Mouse (Mus musculus) heart, postnatal 0 days (tissue): ENCODE measurements around the gene Piga. TPM values are rescaled to one million over a fixed set of nuclear protein-coding genes. Genes with fewer than 3 reads are reported as not detected.

Experiments
- ATAC-seq: fragments of 200-750 bp; cut with Nextera tagmentation; 2 replicates; pipeline ENCODE4 v1.8.0; 2017; ENCODE audit warnings: low read depth, moderate number of reproducible peaks, moderate library complexity; ENCODE audit not compliant: insufficient read depth
- DNase-seq: peaks from one replicate; pipeline ENCODE4 v3.0.0-alpha.2; 2016; ENCODE audit warnings: low spot score
- H3K27ac ChIP-seq: fragments of 300-500 bp; sonication (generic); 2 replicates; pipeline ENCODE4 v1.5.1; 2014; ENCODE audit warnings: low read depth, mild to moderate bottlenecking
- H3K27me3 ChIP-seq: fragments of 300-500 bp; sonication (generic); 2 replicates; pipeline ENCODE4 v1.6.1; 2014; ENCODE audit warnings: low read length, mixed read lengths; ENCODE audit not compliant: control insufficient read depth, insufficient read depth
- H3K36me3 ChIP-seq: fragments of 300-500 bp; sonication (generic); replicated peaks from 2 replicates; pipeline ENCODE4 v1.6.1; 2014; ENCODE audit warnings: low read length, mixed read lengths; ENCODE audit not compliant: control insufficient read depth, insufficient read depth
- H3K4me1 ChIP-seq: fragments of 300-500 bp; sonication (generic); 2 replicates; pipeline ENCODE4 v1.6.1; 2014; ENCODE audit warnings: antibody characterized with exemption; ENCODE audit not compliant: control insufficient read depth, insufficient read depth
- H3K4me2 ChIP-seq: fragments of 300-500 bp; sonication (generic); 2 replicates; pipeline ENCODE4 v1.6.1; 2014; ENCODE audit warnings: low read depth, mild to moderate bottlenecking, low read length, moderate library complexity
- H3K4me3 ChIP-seq: fragments of 300-500 bp; sonication (generic); 2 replicates; pipeline ENCODE4 v1.5.1; 2014; ENCODE audit warnings: low read depth, low read length
- H3K9ac ChIP-seq: fragments of 300-500 bp; sonication (generic); replicated peaks from 2 replicates; pipeline ENCODE4 v1.6.1; 2014; ENCODE audit warnings: low read depth, low read length, mixed read lengths
- H3K9me3 ChIP-seq: fragments of 300-500 bp; sonication (generic); replicated peaks from 2 replicates; pipeline ENCODE4 v1.6.1; 2016; ENCODE audit warnings: low read length; ENCODE audit not compliant: control insufficient read depth
- CTCF ChIP-seq: IDR thresholded peaks from 2 replicates; pipeline ENCODE4 v1.5.1; 2016; ENCODE audit warnings: antibody characterized with exemption, control low read depth, low read depth
- EP300 ChIP-seq: IDR thresholded peaks from 2 replicates; pipeline ENCODE4 v1.6.1; 2016; ENCODE audit warnings: antibody characterized with exemption, low read depth
- WGBS: fragments of 180-500 bp; shearing (Covaris S2); extraction: QIAGEN DNeasy Blood & Tissue Kit; methylation state at CpG from one replicate; pipeline ENCODE4 v1.1.7; 2014; 5-methylcytosine and 5-hydroxymethylcytosine counted together
- polyA plus RNA-seq: library from polyadenylated mRNA; unstranded; fragments of >200 nt; fragmentation: Nextera tagmentation; extraction: Ambion mirVana; gene quantifications from 2 replicates; pipeline ENCODE4 v1.2.1, GENCODE M21; 2015
- total RNA-seq: library from RNA; depleted of rRNA; stranded (reverse); fragments of >200 nt; gene quantifications from 2 replicates; pipeline ENCODE4 v1.2.3, GENCODE M21; 2014; ENCODE audit warnings: low replicate concordance

The Piga gene
- total and polyA plus RNA-seq, 2 experiments from 2014 or later = 2.2 to 2.7 TPM

GRCm38 (mm10) chrX:164432682-164433081 lies 13.1 kb downstream of the Piga start:
- H3K4me2 ChIP-seq = no peak overlapping the region
- WGBS = 91% methylated on average over 9 of the region's 9 CpGs
- H3K27me3 ChIP-seq = no peaks in the 10 kb centered on the region
- H3K4me1 ChIP-seq = no peaks in the 10 kb centered on the region
- TF ChIP-seq CTCF (no peak), EP300 (no peak)
- H3K9ac ChIP-seq = no peak overlapping the region
- no peak for ATAC-seq
- H3K9me3 ChIP-seq = no peaks in the 10 kb centered on the region
- no peak overlapping the region for H3K4me3 ChIP-seq
- DNase-seq = no peak
- peaks cover 17% of the 10 kb centered on the region for H3K36me3 ChIP-seq
- no peak overlapping the region for H3K27ac ChIP-seq

- Histone ChIP-seq H3K4me2 (peak within 1 kb of the TSS; percentile 54), H3K9ac (peak within 1 kb of the TSS; percentile 61)
- peak; percentile 84 for ATAC-seq
Observed at GRCm38 (mm10) chrX:164436709-164437108, 17.1 kb downstream of the Piga start, which contains the start of gene Asb11. Gene Asb11, plus strand, starts transcription at chrX:164436994.

DNA sequence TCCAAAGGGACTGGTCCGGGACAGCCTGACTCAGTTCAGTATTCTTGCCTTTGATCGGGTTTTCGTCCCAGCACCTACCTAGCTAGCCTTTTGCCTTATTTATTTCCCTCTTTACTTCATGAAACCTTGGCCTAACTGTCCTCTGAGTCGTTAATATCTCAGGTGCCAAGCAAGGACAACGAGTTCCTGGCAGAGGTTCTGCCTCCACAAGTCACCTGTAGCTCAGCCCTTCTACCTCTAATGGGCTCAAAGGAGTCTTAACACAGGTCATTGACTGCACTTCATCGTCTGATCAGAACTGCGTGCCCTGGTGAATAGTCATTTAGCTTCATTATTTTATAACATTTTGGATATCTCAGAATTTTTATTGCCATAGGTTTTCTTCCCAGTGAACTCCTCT lies 19.9 kb downstream of the Piga start:
- peak overlapping the region; percentile 54 for H3K4me2 ChIP-seq
- H3K9me3 ChIP-seq = no peaks in the 10 kb centered on the region
- H3K27ac ChIP-seq = peak overlapping the region; percentile 92
- TF ChIP-seq CTCF (no peak), EP300 (no peak)
- peak overlapping the region; percentile 47 for H3K4me3 ChIP-seq
- no peaks in the 10 kb centered on the region for H3K36me3 ChIP-seq
- DNase-seq (no peak), ATAC-seq (no peak)
- 64% methylated on average over 7 of the region's 7 CpGs for WGBS
- H3K9ac ChIP-seq = peak overlapping the region; percentile 40; the same call in 1 of the 2 replicates
- H3K27me3 ChIP-seq = no peaks in the 10 kb centered on the region
- no peaks in the 10 kb centered on the region for H3K4me1 ChIP-seq

More at GRCm38 (mm10) chrX:164436709-164437108, 17.1 kb downstream of the Piga start, which contains the start of gene Asb11:
- Histone ChIP-seq H3K4me3 (peak within 1 kb of the TSS; percentile 47), H3K4me1 (no peaks in the 10 kb centered on the region), H3K27ac (peak within 1 kb of the TSS; percentile 90), H3K36me3 (peaks cover 1% of the 10 kb centered on the region; the same call in 1 of the 2 replicates), H3K9me3 (no peaks in the 10 kb centered on the region), H3K27me3 (no peaks in the 10 kb centered on the region)
- 32% methylated on average over 8 of the region's 8 CpGs for WGBS
- TF ChIP-seq EP300 (no peak), CTCF (no peak)
- DNase-seq = peak; percentile 77

DNA sequence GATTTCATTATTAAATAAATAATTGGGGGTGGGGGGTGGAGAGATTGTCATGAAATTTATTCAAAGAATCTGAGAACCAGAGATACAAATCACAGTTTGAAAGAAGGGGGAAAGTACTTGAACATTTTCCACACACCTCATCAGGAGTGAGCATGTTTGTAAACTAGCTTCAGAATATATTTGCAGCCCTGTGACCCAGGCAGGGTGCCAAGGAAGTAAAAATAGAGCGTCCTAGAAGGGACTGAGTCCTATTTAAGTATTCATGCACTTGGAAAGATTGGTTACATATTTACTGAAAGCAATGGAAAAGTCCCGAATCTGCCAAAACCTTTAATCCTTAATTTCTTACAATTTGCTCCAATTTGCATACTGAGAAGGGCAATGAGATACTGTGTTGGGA lies 20.6 kb downstream of the Piga start:
- Histone ChIP-seq H3K9me3 (no peaks in the 10 kb centered on the region), H3K27me3 (no peaks in the 10 kb centered on the region), H3K4me3 (0 out of 2 replicates have a peak overlapping the region, but pooled peaks have one; percentile 47), H3K4me1 (no peaks in the 10 kb centered on the region), H3K9ac (no peak overlapping the region), H3K36me3 (no peaks in the 10 kb centered on the region), H3K4me2 (peak overlapping the region; percentile 54), H3K27ac (peak overlapping the region; percentile 92)
- TF ChIP-seq CTCF = no peak
- no peak for TF ChIP-seq EP300
- peak; percentile 77 for ATAC-seq
- 18% methylated on average over 2 of the region's 2 CpGs for WGBS
- DNase-seq = peak; percentile 50

GRCm38 (mm10) chrX:164440703-164441102 lies 21.1 kb downstream of the Piga start:
- H3K4me3 ChIP-seq = no peak overlapping the region
- H3K4me1 ChIP-seq = no peaks in the 10 kb centered on the region
- no peaks in the 10 kb centered on the region for H3K27me3 ChIP-seq
- TF ChIP-seq EP300 (no peak), CTCF (no peak)
- ATAC-seq (peak; percentile 34), DNase-seq (no peak)
- no peaks in the 10 kb centered on the region for H3K9me3 ChIP-seq
- 45% methylated on average over 3 of the region's 3 CpGs for WGBS
- H3K36me3 ChIP-seq = no peaks in the 10 kb centered on the region
- peak overlapping the region; percentile 92 for H3K27ac ChIP-seq
- H3K9ac ChIP-seq = no peak overlapping the region
- H3K4me2 ChIP-seq = peak overlapping the region; percentile 54

DNA sequence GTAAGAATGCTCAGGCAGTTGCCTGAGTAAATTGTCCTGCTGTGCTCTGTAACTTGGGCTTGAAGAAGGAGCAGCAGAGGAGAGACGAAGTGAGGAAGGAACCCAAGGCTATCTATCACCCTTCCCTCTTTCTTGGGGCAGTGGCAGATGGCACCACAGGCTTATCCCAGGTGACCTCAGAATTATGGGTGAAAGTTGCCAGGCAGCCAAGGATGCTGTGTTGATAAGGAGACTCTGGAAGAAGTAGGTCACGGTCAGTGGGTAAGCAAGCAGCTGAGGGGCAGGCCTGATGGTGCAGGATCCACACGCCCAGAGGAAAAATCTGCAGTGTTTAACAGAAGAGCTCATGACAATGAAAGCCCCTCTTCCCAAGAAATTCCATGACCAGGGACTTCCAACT lies 21.7 kb downstream of the Piga start:
- Histone ChIP-seq H3K4me1 (no peaks in the 10 kb centered on the region), H3K27me3 (no peaks in the 10 kb centered on the region)

More for the DNA sequence above, 21.7 kb downstream of the Piga start:
- WGBS = 66% methylated on average over 3 of the region's 3 CpGs
- H3K4me3 ChIP-seq = no peak overlapping the region
- H3K4me2 ChIP-seq = no peak overlapping the region
- DNase-seq = no peak
- no peak overlapping the region for H3K9ac ChIP-seq
- H3K9me3 ChIP-seq = no peaks in the 10 kb centered on the region
- no peak for ATAC-seq
- peak overlapping the region; percentile 92 for H3K27ac ChIP-seq
- TF ChIP-seq EP300 (no peak), CTCF (no peak)
- H3K36me3 ChIP-seq = no peaks in the 10 kb centered on the region
